Mouse (Mus musculus): ENCODE data around the gene Gm10220.

DNA sequence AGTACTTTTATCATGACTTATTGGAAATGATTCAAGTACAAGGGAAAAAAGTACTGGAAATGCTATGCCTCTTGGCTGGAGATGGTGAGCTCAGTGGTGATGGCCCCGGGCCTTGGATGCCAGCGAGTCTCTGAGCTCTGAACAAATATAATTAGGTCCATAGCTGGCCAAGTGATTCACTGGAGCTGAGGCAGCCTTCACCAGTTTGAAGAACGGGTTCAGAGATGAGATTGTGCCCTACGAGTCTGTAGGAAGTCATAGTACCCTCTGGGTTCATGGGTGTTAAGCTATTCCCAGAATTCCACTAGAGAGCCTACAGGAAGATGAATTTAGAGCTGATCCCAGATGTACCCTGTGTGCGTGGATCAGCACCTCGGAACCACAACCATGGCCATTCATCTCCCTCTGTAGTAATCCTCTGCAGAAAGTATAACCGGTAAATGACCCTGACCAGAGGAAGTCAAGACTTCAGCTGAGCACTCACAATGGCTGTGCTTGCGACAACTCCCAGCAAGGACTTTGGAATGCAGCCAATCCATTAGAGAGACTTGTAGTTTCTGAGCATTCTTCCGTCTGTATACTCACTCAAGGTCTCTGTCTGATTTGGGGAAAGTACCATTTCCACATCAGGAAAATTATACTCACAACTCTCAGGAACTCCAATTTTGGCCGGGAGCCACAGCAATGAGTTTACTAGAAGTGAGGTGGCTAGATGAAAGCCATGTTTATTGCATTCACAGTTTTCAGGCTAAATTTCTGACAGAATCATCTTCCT lies 36.4 kb upstream of the Gm10220 start:
- TF ChIP-seq CTCF (IDR thresholded peaks at IDR 0.05; ENCODE audit: low read depth) (no peak), EP300 (IDR thresholded peaks at IDR 0.05; ENCODE audit: low read depth) (no peak)

Measured in liver, postnatal 0 days (tissue).